Mouse (Mus musculus): Measurements from ENCODE around the gene Ndel1. TPM values are rescaled to one million over a fixed set of nuclear protein-coding genes. Genes with fewer than 3 reads are reported as not detected.

The Ndel1 gene
- total RNA-seq (2017): 179 and 227 TPM in 2 replicates

- peak; percentile 95 for ATAC-seq (ENCODE audit: extremely low read depth, insufficient number of reproducible peaks, low FRiP score, poor library complexity, severe bottlenecking)
Observed at GRCm38 (mm10) chr11:68871748-68872147, at the start of gene Ndel1. Gene Ndel1 (minus strand): TSS chr11:68871858.

- no peak for ATAC-seq (ENCODE audit: extremely low read depth, insufficient number of reproducible peaks, low FRiP score, poor library complexity, severe bottlenecking)
Observed at GRCm38 (mm10) chr11:68914566-68914965, 42.9 kb upstream of the Ndel1 start.

DNA sequence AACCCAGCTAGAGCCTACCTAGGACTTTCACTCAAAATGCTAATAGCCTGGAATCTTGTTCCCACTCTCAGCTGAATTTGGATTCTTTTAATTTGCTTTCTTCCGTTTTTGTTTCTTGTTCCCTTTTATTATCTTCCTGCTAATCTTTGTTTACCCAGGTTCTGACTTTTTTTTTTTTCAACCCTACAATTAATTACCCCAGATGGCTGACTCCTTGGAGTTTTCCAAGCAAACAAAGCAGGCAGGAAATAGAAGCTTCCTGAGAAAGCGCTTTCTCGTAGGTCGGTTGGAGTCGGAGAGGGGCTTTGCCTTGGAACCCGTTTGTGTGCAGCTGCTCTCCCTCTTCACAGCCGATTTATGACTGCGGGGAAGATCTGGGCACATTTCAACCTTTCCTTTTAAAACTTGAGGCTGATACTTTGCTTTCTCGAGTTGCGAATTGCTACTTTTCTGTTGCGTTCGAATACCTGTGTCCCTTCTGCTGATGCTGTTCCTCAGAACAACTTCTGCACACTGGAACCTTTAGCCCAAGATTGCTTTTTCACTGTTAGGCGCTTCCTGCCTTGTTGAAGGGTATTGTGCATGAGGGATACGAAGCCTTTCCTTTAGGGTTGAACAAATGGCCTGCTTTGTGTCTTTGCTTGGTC lies 40.0 kb upstream of the Ndel1 start:
- no peak for ATAC-seq (ENCODE audit: extremely low read depth, insufficient number of reproducible peaks, low FRiP score, poor library complexity, severe bottlenecking)

- ATAC-seq (ENCODE audit: extremely low read depth, insufficient number of reproducible peaks, low FRiP score, poor library complexity, severe bottlenecking): no peak
Observed at GRCm38 (mm10) chr11:68908846-68909503, 37.3 kb upstream of the Ndel1 start.

- no peak for ATAC-seq (ENCODE audit: extremely low read depth, insufficient number of reproducible peaks, low FRiP score, poor library complexity, severe bottlenecking)
Observed at GRCm38 (mm10) chr11:68907251-68907650, 35.6 kb upstream of the Ndel1 start.

DNA sequence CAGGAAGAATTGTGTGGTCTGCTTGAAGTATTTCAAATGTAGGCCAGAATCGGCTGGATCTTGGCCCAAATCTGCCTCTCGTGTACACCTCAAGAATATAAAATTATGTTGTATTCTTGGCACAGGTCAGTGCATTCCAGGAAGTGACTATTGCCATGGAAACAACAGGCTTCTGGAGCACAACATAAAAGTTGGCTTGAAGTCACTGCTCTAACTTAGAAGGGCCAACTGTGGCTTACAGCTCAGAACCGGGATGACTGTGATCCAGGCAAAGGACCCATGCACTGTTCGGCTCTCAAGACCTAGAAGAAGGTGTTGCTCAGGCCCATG lies 34.8 kb upstream of the Ndel1 start:
- ATAC-seq (ENCODE audit: extremely low read depth, insufficient number of reproducible peaks, low FRiP score, poor library complexity, severe bottlenecking): no peak

- ATAC-seq (ENCODE audit: extremely low read depth, insufficient number of reproducible peaks, low FRiP score, poor library complexity, severe bottlenecking): no peak
Observed at GRCm38 (mm10) chr11:68905665-68906460, 34.2 kb upstream of the Ndel1 start.

- ATAC-seq (ENCODE audit: extremely low read depth, insufficient number of reproducible peaks, low FRiP score, poor library complexity, severe bottlenecking): no peak
Observed at GRCm38 (mm10) chr11:68905138-68905531, 33.5 kb upstream of the Ndel1 start.

DNA sequence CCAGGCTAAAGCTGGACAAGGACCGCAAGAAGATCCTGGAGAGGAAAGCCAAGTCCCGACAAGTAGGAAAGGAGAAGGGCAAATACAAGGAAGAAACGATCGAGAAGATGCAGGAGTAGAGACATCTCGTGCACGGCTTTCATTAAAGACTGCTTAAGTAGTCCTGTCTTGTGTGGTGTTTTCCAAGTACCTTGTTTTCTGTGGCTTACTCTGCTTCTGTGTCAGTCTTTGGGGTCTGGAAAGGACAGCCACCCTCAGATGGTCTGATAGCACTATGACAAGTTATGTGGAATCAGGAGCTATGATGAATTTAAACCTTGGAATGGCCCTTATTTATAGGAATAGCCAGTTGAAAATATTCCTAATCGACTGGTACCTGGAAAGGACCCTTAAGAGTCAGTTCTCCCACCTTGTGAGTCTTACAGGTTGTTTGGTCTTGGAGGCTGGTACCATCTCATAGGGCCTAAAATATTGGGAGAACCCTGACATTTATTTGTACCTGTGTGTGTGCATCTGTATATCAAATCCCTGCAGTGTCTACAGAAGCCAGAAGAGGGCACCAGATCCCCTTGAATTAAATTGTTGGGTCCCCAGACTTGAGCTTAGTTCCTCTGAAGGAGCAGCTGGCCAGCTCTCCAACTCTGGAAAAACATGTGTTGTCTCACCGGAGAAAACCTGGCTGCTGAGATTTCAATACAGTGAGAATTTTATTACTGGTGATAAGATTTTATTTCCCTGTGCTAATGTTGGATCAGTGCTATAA lies 32.9 kb upstream of the Ndel1 start:
- no peak for ATAC-seq (ENCODE audit: extremely low read depth, insufficient number of reproducible peaks, low FRiP score, poor library complexity, severe bottlenecking)

DNA sequence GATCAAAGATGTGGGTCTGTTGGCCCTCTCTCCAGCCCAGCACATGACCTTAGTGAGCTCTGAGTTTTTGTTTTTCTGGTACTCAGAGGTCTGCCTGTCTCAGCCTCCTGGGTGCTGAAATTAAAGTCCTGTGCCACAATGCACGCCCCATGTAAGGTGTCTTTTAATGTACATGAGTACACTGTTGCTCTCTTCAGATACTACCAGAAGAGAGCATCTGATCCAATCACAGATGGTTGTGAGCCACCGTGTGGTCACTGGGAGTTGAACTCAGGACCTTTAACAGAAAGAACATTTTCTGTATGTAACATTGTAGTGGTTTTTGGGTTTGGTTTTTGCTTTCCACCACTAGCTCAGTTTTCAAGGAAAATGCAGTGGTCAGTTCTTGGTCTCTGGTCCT lies 32.1 kb upstream of the Ndel1 start:
- ATAC-seq (ENCODE audit: extremely low read depth, insufficient number of reproducible peaks, low FRiP score, poor library complexity, severe bottlenecking): no peak

GRCm38 (mm10) chr11:68902823-68903222 lies 31.2 kb upstream of the Ndel1 start:
- no peak for ATAC-seq (ENCODE audit: extremely low read depth, insufficient number of reproducible peaks, low FRiP score, poor library complexity, severe bottlenecking)

DNA sequence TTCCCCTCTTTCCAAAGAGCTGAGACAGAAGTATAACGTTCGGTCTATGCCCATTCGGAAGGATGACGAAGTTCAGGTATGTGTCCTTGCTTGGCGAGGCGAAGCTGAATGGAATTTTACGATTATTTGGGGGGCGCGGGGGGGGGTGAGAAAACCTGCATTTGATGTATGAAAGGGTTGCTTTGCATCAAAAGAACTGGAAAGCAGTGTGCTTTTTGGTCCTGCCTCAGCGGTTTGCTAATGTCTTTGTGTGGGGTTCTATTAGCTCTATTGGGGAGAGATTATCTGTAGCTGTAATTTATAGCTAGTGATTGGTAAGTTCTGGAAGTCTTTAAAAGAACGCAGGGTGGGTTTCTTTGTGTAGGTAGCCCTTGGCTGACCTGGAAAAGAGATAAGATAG lies 30.7 kb upstream of the Ndel1 start:
- no peak for ATAC-seq (ENCODE audit: extremely low read depth, insufficient number of reproducible peaks, low FRiP score, poor library complexity, severe bottlenecking)

GRCm38 (mm10) chr11:68902047-68902364 lies 30.3 kb upstream of the Ndel1 start:
- ATAC-seq (ENCODE audit: extremely low read depth, insufficient number of reproducible peaks, low FRiP score, poor library complexity, severe bottlenecking): no peak

- peak; percentile 95 for ATAC-seq (ENCODE audit: extremely low read depth, insufficient number of reproducible peaks, low FRiP score, poor library complexity, severe bottlenecking)
Observed at GRCm38 (mm10) chr11:68901351-68902046, 29.8 kb upstream of the Ndel1 start, which contains the start of gene Rpl26. Gene Rpl26 (plus strand): TSS chr11:68901583.

DNA sequence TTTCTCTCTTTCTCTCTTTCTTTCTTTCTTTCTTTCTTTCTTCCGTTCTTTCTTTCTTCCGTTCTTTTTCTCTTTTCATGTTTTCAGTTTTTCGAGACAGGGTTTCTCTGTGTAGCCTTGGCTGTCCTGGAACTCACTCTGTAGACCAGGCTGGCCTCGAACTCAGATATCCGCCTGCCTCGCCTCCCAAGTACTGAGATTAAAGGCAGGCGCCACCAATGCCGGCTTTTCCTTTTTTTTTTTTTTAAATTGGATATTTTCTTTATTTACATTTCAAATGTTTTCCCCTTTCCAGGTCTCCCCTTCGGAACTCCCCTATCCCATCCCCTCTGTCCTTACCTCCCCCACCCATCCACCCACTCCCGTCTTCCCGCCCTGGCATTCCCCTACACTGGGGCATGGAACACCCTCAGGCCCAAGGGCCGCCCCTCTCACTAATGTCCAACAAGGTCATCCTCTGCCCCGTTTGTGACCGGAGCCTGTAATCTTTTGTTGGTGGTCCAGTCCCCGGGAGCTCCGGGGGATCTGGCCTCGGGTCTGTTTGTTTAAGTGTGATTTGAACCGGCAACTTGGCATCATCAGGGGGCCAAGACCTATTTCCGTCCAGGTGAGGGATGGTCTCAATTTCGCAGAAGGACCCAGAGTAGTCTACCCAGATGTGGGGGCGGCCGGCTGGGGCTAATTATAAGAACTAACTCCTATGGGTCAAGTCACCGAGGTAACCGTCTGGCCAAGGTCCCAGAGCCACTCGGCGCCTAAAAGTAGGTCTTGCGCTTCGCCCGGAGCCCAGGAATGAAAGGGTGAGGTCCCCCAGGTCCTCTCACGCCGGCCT lies 29.1 kb upstream of the Ndel1 start:
- ATAC-seq (ENCODE audit: extremely low read depth, insufficient number of reproducible peaks, low FRiP score, poor library complexity, severe bottlenecking): no peak

DNA sequence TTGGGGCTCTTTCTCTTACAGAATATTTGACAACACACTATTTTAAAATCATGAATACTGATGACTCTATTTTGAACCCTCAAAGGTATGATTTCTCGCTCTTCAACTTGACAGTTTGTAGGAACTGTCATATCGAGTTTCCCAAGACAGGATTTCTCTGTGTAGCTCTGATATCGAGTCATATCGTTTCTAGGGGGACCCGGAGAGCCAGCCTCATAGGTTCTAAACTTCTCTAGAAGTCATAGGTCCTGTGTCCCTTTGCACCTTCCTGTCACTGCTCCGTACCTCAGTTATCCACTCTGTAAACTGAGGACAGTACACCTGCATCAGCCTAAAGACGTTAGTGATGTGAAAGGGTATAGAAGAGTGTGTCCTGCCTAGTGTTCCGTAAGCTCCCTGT lies 28.2 kb upstream of the Ndel1 start:
- no peak for ATAC-seq (ENCODE audit: extremely low read depth, insufficient number of reproducible peaks, low FRiP score, poor library complexity, severe bottlenecking)

DNA sequence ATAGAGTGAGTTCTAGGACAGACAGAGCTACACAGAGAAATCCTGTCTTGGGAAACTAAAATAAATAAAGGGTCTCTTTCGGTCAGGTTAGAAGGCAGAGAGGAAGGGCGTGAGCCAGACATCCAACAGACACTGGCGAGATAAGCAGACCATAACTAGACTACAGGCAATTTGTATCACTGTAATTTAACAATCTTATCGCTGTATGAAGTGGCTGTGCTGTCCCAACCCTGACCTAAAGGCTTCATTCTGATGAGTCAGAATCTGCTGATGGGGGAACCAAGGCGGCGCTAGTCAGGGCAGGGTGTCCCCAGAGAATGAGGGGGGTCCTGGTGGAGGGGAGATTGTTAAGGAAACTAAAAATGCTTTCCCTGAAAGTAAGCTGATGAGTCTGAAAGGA lies 27.1 kb upstream of the Ndel1 start:
- no peak for ATAC-seq (ENCODE audit: extremely low read depth, insufficient number of reproducible peaks, low FRiP score, poor library complexity, severe bottlenecking)

DNA sequence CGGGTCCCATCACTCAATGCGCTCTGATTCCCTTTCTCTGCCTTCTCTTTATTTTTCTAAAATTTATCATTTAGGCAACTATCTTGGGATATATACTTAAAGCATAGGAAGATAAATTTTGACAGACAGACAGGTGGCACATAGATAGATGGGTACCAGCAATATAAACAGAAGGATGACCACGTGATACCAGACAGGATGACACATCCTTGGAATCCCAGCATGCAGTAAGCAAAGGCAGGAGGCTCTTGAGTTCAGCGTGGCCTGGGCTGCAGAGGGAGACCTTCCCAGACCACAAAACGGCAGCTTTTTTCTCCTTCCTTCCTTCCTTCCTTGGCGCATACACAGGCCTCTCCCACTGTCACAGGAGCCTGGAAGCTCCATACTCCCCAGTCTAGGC lies 26.2 kb upstream of the Ndel1 start:
- ATAC-seq (ENCODE audit: extremely low read depth, insufficient number of reproducible peaks, low FRiP score, poor library complexity, severe bottlenecking): no peak
